Mouse (Mus musculus): ENCODE data around the gene Vars2. TPM values are rescaled to one million over a fixed set of nuclear protein-coding genes. Genes with fewer than 3 reads are reported as not detected.

Vars2 gene
- polyA plus RNA-seq, 1 experiment from 2014 or later: 25.4 TPM

- WGBS: 77% methylated on average over 9 of the region's 9 CpGs
- H3K9me3 ChIP-seq (ENCODE audit: control insufficient read depth, low read length): no peaks in the 10 kb centered on the region
- no peak overlapping the region for H3K4me3 ChIP-seq (ENCODE audit: low read length)
- H3K4me2 ChIP-seq (ENCODE audit: low read depth, low read length): no peak overlapping the region
- H3K27ac ChIP-seq (ENCODE audit: low read length): no peak overlapping the region
- H3K36me3 ChIP-seq (ENCODE audit: control insufficient read depth, insufficient read depth, low read length): peaks cover 55% of the 10 kb centered on the region
- ATAC-seq (ENCODE audit: low read depth): no peak
- H3K9ac ChIP-seq (ENCODE audit: low read length): no peak overlapping the region
- no peaks in the 10 kb centered on the region for H3K4me1 ChIP-seq (replicated peaks; ENCODE audit: control insufficient read depth, insufficient read depth, low read length)
- no peaks in the 10 kb centered on the region for H3K27me3 ChIP-seq (ENCODE audit: control insufficient read depth, insufficient read depth, low read depth, low read length)
Measured at GRCm38 (mm10) chr17:35685061-35685460, 17.7 kb upstream of the Vars2 start.

- Histone ChIP-seq H3K4me1 (replicated peaks; ENCODE audit: control insufficient read depth, insufficient read depth, low read length) (no peaks in the 10 kb centered on the region), H3K9ac (ENCODE audit: low read length) (no peak overlapping the region), H3K9me3 (ENCODE audit: control insufficient read depth, low read length) (no peaks in the 10 kb centered on the region), H3K4me2 (ENCODE audit: low read depth, low read length) (no peak overlapping the region), H3K4me3 (ENCODE audit: low read length) (no peak overlapping the region), H3K27ac (ENCODE audit: low read length) (no peak overlapping the region), H3K27me3 (ENCODE audit: control insufficient read depth, insufficient read depth, low read depth, low read length) (no peaks in the 10 kb centered on the region), H3K36me3 (ENCODE audit: control insufficient read depth, insufficient read depth, low read length) (peaks cover 35% of the 10 kb centered on the region)
- no peak for ATAC-seq (ENCODE audit: low read depth)
- WGBS: 77% methylated on average over 13 of the region's 13 CpGs
Measured at GRCm38 (mm10) chr17:35681986-35682385, 14.6 kb upstream of the Vars2 start.

- H3K4me3 ChIP-seq (ENCODE audit: low read length): no peak overlapping the region
- no peaks in the 10 kb centered on the region for H3K4me1 ChIP-seq (replicated peaks; ENCODE audit: control insufficient read depth, insufficient read depth, low read length)
- no peaks in the 10 kb centered on the region for H3K27me3 ChIP-seq (ENCODE audit: control insufficient read depth, insufficient read depth, low read depth, low read length)
- 28% methylated on average over 6 of the region's 6 CpGs for WGBS
- H3K9ac ChIP-seq (ENCODE audit: low read length): no peak overlapping the region
- no peak overlapping the region for H3K4me2 ChIP-seq (ENCODE audit: low read depth, low read length)
- H3K27ac ChIP-seq (ENCODE audit: low read length): no peak overlapping the region
- H3K36me3 ChIP-seq (ENCODE audit: control insufficient read depth, insufficient read depth, low read length): peaks cover 28% of the 10 kb centered on the region
- no peaks in the 10 kb centered on the region for H3K9me3 ChIP-seq (ENCODE audit: control insufficient read depth, low read length)
- no peak for ATAC-seq (ENCODE audit: low read depth)
Measured at GRCm38 (mm10) chr17:35680591-35680990, 13.2 kb upstream of the Vars2 start.

- ATAC-seq (ENCODE audit: low read depth): peak; percentile 99
- Histone ChIP-seq H3K4me3 (ENCODE audit: low read length) (peak within 1 kb of the TSS; percentile 89), H3K9ac (ENCODE audit: low read length) (peak within 1 kb of the TSS; percentile 96), H3K4me1 (replicated peaks; ENCODE audit: control insufficient read depth, insufficient read depth, low read length) (peaks cover 4% of the 10 kb centered on the region), H3K27me3 (ENCODE audit: control insufficient read depth, insufficient read depth, low read depth, low read length) (no peaks in the 10 kb centered on the region), H3K27ac (ENCODE audit: low read length) (peak within 1 kb of the TSS; percentile 36; the same call in 1 of the 2 replicates), H3K4me2 (ENCODE audit: low read depth, low read length) (peak within 1 kb of the TSS; percentile 56), H3K36me3 (ENCODE audit: control insufficient read depth, insufficient read depth, low read length) (peaks cover 2% of the 10 kb centered on the region; the same call in 1 of the 2 replicates), H3K9me3 (ENCODE audit: control insufficient read depth, low read length) (no peaks in the 10 kb centered on the region)
- WGBS: 1% methylated on average over 23 of the region's 23 CpGs
Measured at GRCm38 (mm10) chr17:35673416-35674035, 6.1 kb upstream of the Vars2 start, which contains the start of gene Gtf2h4. TSS of gene Gtf2h4 (minus strand) at chr17:35673739.

- Histone ChIP-seq H3K4me3 (ENCODE audit: low read length) (no peak overlapping the region), H3K27me3 (ENCODE audit: control insufficient read depth, insufficient read depth, low read depth, low read length) (no peaks in the 10 kb centered on the region), H3K36me3 (ENCODE audit: control insufficient read depth, insufficient read depth, low read length) (peaks cover 2% of the 10 kb centered on the region; the same call in 1 of the 2 replicates), H3K4me1 (replicated peaks; ENCODE audit: control insufficient read depth, insufficient read depth, low read length) (peaks cover 8% of the 10 kb centered on the region), H3K9me3 (ENCODE audit: control insufficient read depth, low read length) (no peaks in the 10 kb centered on the region), H3K27ac (ENCODE audit: low read length) (no peak overlapping the region), H3K9ac (ENCODE audit: low read length) (no peak overlapping the region), H3K4me2 (ENCODE audit: low read depth, low read length) (peak overlapping the region; percentile 56; the same call in 1 of the 2 replicates)
- 83% methylated on average over 6 of the region's 6 CpGs for WGBS
- no peak for ATAC-seq (ENCODE audit: low read depth)
Measured at GRCm38 (mm10) chr17:35672527-35672926, 5.1 kb upstream of the Vars2 start.

- WGBS: 57% methylated on average over 6 of the region's 6 CpGs
Measured at GRCm38 (mm10) chr17:35671846-35672245, 4.5 kb upstream of the Vars2 start.

GRCm38 (mm10) chr17:35669731-35670130 is 2.3 kb upstream of the Vars2 start:
- peaks cover 14% of the 10 kb centered on the region for H3K4me1 ChIP-seq (replicated peaks; ENCODE audit: control insufficient read depth, insufficient read depth, low read length)
- no peak for ATAC-seq (ENCODE audit: low read depth)
- peaks cover 2% of the 10 kb centered on the region; the same call in 1 of the 2 replicates for H3K36me3 ChIP-seq (ENCODE audit: control insufficient read depth, insufficient read depth, low read length)
- WGBS: 89% methylated on average over 9 of the region's 9 CpGs
- H3K9me3 ChIP-seq (ENCODE audit: control insufficient read depth, low read length): no peaks in the 10 kb centered on the region
- no peak overlapping the region for H3K4me2 ChIP-seq (ENCODE audit: low read depth, low read length)
- H3K9ac ChIP-seq (ENCODE audit: low read length): no peak overlapping the region
- H3K27me3 ChIP-seq (ENCODE audit: control insufficient read depth, insufficient read depth, low read depth, low read length): no peaks in the 10 kb centered on the region
- no peak overlapping the region for H3K27ac ChIP-seq (ENCODE audit: low read length)
- H3K4me3 ChIP-seq (ENCODE audit: low read length): no peak overlapping the region

More at GRCm38 (mm10) chr17:35671846-35672245, 4.5 kb upstream of the Vars2 start:
- peaks cover 2% of the 10 kb centered on the region; the same call in 1 of the 2 replicates for H3K36me3 ChIP-seq (ENCODE audit: control insufficient read depth, insufficient read depth, low read length)
- no peak overlapping the region for H3K4me2 ChIP-seq (ENCODE audit: low read depth, low read length)
- ATAC-seq (ENCODE audit: low read depth): no peak
- H3K4me1 ChIP-seq (replicated peaks; ENCODE audit: control insufficient read depth, insufficient read depth, low read length): peaks cover 10% of the 10 kb centered on the region
- H3K27ac ChIP-seq (ENCODE audit: low read length): no peak overlapping the region
- H3K27me3 ChIP-seq (ENCODE audit: control insufficient read depth, insufficient read depth, low read depth, low read length): no peaks in the 10 kb centered on the region
- no peaks in the 10 kb centered on the region for H3K9me3 ChIP-seq (ENCODE audit: control insufficient read depth, low read length)
- H3K9ac ChIP-seq (ENCODE audit: low read length): no peak overlapping the region
- no peak overlapping the region for H3K4me3 ChIP-seq (ENCODE audit: low read length)

- peak; percentile 40; the same call in 1 of the 2 replicates for ATAC-seq (ENCODE audit: low read depth)
Measured at GRCm38 (mm10) chr17:35666851-35667256, 538 bp downstream of the Vars2 start.

GRCm38 (mm10) chr17:35665957-35666515 is 1.4 kb downstream of the Vars2 start:
- Histone ChIP-seq H3K9ac (ENCODE audit: low read length) (peak overlapping the region; percentile 48), H3K36me3 (ENCODE audit: control insufficient read depth, insufficient read depth, low read length) (peaks cover 8% of the 10 kb centered on the region), H3K27me3 (ENCODE audit: control insufficient read depth, insufficient read depth, low read depth, low read length) (no peaks in the 10 kb centered on the region), H3K4me3 (ENCODE audit: low read length) (peak overlapping the region; percentile 21; the same call in 1 of the 2 replicates), H3K27ac (ENCODE audit: low read length) (peak overlapping the region; percentile 35), H3K4me2 (ENCODE audit: low read depth, low read length) (peak overlapping the region; percentile 38), H3K9me3 (ENCODE audit: control insufficient read depth, low read length) (no peaks in the 10 kb centered on the region), H3K4me1 (replicated peaks; ENCODE audit: control insufficient read depth, insufficient read depth, low read length) (peaks cover 10% of the 10 kb centered on the region)
- ATAC-seq (ENCODE audit: low read depth): peak; percentile 44
- WGBS: 66% methylated on average over 17 of the region's 17 CpGs

More at GRCm38 (mm10) chr17:35666851-35667256, 538 bp downstream of the Vars2 start:
- WGBS: 3% methylated on average over 13 of the region's 13 CpGs
- Histone ChIP-seq H3K9ac (ENCODE audit: low read length) (peak overlapping the region; percentile 89), H3K4me1 (replicated peaks; ENCODE audit: control insufficient read depth, insufficient read depth, low read length) (peaks cover 10% of the 10 kb centered on the region), H3K27ac (ENCODE audit: low read length) (peak overlapping the region; percentile 84), H3K4me3 (ENCODE audit: low read length) (peak overlapping the region; percentile 71), H3K36me3 (ENCODE audit: control insufficient read depth, insufficient read depth, low read length) (peaks cover 8% of the 10 kb centered on the region), H3K4me2 (ENCODE audit: low read depth, low read length) (peak overlapping the region; percentile 89), H3K9me3 (ENCODE audit: control insufficient read depth, low read length) (no peaks in the 10 kb centered on the region), H3K27me3 (ENCODE audit: control insufficient read depth, insufficient read depth, low read depth, low read length) (no peaks in the 10 kb centered on the region)

Measured in lung, embryonic 16.5 days (tissue).